Mouse (Mus musculus): ENCODE data around the gene Gm30191. TPM values are rescaled to one million over a fixed set of nuclear protein-coding genes. Genes with fewer than 3 reads are reported as not detected.

The Gm30191 gene
- polyA plus RNA-seq, 1 experiment from 2014 or later = not detected

Other genes with a start within 250 kb of the Gm30191 start
- 30.5 and 33.3 TPM in 2 replicates for gene Dhdds, start 246.0 kb upstream of the Gm30191 start, polyA plus RNA-seq (2016; fragmentation: Nextera tagmentation; extraction: Ambion mirVana)
- 0.64 and 0.99 TPM in 2 replicates for gene Lin28a, start 228.1 kb upstream of the Gm30191 start, polyA plus RNA-seq (2016; fragmentation: Nextera tagmentation; extraction: Ambion mirVana)
- not detected in 2 replicates for gene Zfp683, start 193.1 kb upstream of the Gm30191 start, polyA plus RNA-seq (2016; fragmentation: Nextera tagmentation; extraction: Ambion mirVana)
- gene Crybg2, start 186.1 kb upstream of the Gm30191 start, polyA plus RNA-seq (2016; fragmentation: Nextera tagmentation; extraction: Ambion mirVana) = 0.41 and 0.51 TPM in 2 replicates
- gene Cd52, start 151.9 kb upstream of the Gm30191 start, polyA plus RNA-seq (2016; fragmentation: Nextera tagmentation; extraction: Ambion mirVana) = 4.3 and 5.7 TPM in 2 replicates
- gene Ubxn11, start 144.4 kb upstream of the Gm30191 start, polyA plus RNA-seq (2016; fragmentation: Nextera tagmentation; extraction: Ambion mirVana) = 2.2 and 2.7 TPM in 2 replicates
- gene Sh3bgrl3, start 118.1 kb upstream of the Gm30191 start, polyA plus RNA-seq (2016; fragmentation: Nextera tagmentation; extraction: Ambion mirVana) = 179 and 190 TPM in 2 replicates
- 29.5 and 30.1 TPM in 2 replicates for gene Cep85, start 59.8 kb upstream of the Gm30191 start, polyA plus RNA-seq (2016; fragmentation: Nextera tagmentation; extraction: Ambion mirVana)
- not detected in 2 replicates for gene Gm7534, start 43.9 kb upstream of the Gm30191 start, polyA plus RNA-seq (2016; fragmentation: Nextera tagmentation; extraction: Ambion mirVana)
- gene Catsper4, start 19.6 kb upstream of the Gm30191 start, polyA plus RNA-seq (2016; fragmentation: Nextera tagmentation; extraction: Ambion mirVana) = not detected in 2 replicates
- gene Cnksr1, start 8.5 kb upstream of the Gm30191 start, polyA plus RNA-seq (2016; fragmentation: Nextera tagmentation; extraction: Ambion mirVana) = 0.61 and 1.4 TPM in 2 replicates
- gene E130218I03Rik, start 3.3 kb upstream of the Gm30191 start, polyA plus RNA-seq (2016; fragmentation: Nextera tagmentation; extraction: Ambion mirVana) = 0.23 and 0.51 TPM in 2 replicates
- 11.2 and 12.3 TPM in 2 replicates for gene Zfp593, start 1.3 kb upstream of the Gm30191 start, polyA plus RNA-seq (2016; fragmentation: Nextera tagmentation; extraction: Ambion mirVana)
- 4.5 TPM in 2 replicates for gene Grrp1, start 7.2 kb downstream of the Gm30191 start, polyA plus RNA-seq (2016; fragmentation: Nextera tagmentation; extraction: Ambion mirVana)
- 14.9 and 18.1 TPM in 2 replicates for gene Pdik1l, start 41.0 kb downstream of the Gm30191 start, polyA plus RNA-seq (2016; fragmentation: Nextera tagmentation; extraction: Ambion mirVana)
- 90.7 and 93.9 TPM in 2 replicates for gene Trim63, start 68.2 kb downstream of the Gm30191 start, polyA plus RNA-seq (2016; fragmentation: Nextera tagmentation; extraction: Ambion mirVana)
- 0.42 and 0.44 TPM in 2 replicates for gene Slc30a2, start 96.2 kb downstream of the Gm30191 start, polyA plus RNA-seq (2016; fragmentation: Nextera tagmentation; extraction: Ambion mirVana)
- gene Extl1, start 136.9 kb downstream of the Gm30191 start, polyA plus RNA-seq (2016; fragmentation: Nextera tagmentation; extraction: Ambion mirVana) = 3.1 TPM in 2 replicates
- 10.1 and 10.7 TPM in 2 replicates for gene Pafah2, start 149.4 kb downstream of the Gm30191 start, polyA plus RNA-seq (2016; fragmentation: Nextera tagmentation; extraction: Ambion mirVana)
- gene Stmn1, start 221.4 kb downstream of the Gm30191 start, polyA plus RNA-seq (2016; fragmentation: Nextera tagmentation; extraction: Ambion mirVana) = 924 and 950 TPM in 2 replicates
- gene Paqr7, start 249.8 kb downstream of the Gm30191 start, polyA plus RNA-seq (2016; fragmentation: Nextera tagmentation; extraction: Ambion mirVana) = 12.3 and 12.9 TPM in 2 replicates